Mouse (Mus musculus) stomach, embryonic 14.5 days (tissue): ENCODE measurements at regions not wholly inside any gene's neighbourhood (a gene's known extent, or its start where the extent isn't known, plus 50 kb on each side); places are given as distances from the start of the nearest gene placed in this dataset.

ENCODE experiments used
- ATAC-seq: fragments of 200-750 bp; cut with Nextera tagmentation; 2 replicates; pipeline ENCODE4 v1.8.0; 2017; ENCODE audit warnings: low read depth, moderate TSS enrichment; ENCODE audit not compliant: insufficient number of reproducible peaks, insufficient read depth, low FRiP score
- H3K27ac ChIP-seq: fragments of 300-500 bp; sonication (generic); 2 replicates; pipeline ENCODE4 v1.5.1; 2014; ENCODE audit warnings: mild to moderate bottlenecking, low read length, moderate library complexity, mixed read lengths
- H3K27me3 ChIP-seq: fragments of 300-500 bp; sonication (generic); 2 replicates; pipeline ENCODE4 v1.6.1; 2014; ENCODE audit warnings: low read length, control low read depth, mixed read lengths; ENCODE audit not compliant: control insufficient read depth, insufficient read depth
- H3K36me3 ChIP-seq: fragments of 300-500 bp; sonication (generic); 2 replicates; pipeline ENCODE4 v1.6.1; 2014; ENCODE audit warnings: mild to moderate bottlenecking, control low read depth, low read length, moderate library complexity, mixed read lengths; ENCODE audit not compliant: control insufficient read depth, insufficient read depth
- H3K4me1 ChIP-seq: fragments of 300-500 bp; sonication (generic); 2 replicates; pipeline ENCODE4 v1.6.1; 2014; ENCODE audit warnings: low read length, control low read depth, mixed read lengths; ENCODE audit not compliant: control insufficient read depth, insufficient read depth
- H3K4me2 ChIP-seq: fragments of 300-500 bp; sonication (generic); replicated peaks from 2 replicates; pipeline ENCODE4 v1.6.1; 2014; ENCODE audit warnings: low read depth, low read length, control low read depth
- H3K4me3 ChIP-seq: fragments of 300-500 bp; sonication (generic); 2 replicates; pipeline ENCODE4 v1.5.1; 2014; ENCODE audit warnings: low read depth, low read length, control low read depth
- H3K9ac ChIP-seq: fragments of 300-500 bp; sonication (generic); replicated peaks from 2 replicates; pipeline ENCODE4 v1.6.1; 2014; ENCODE audit warnings: low read depth, mild to moderate bottlenecking, control low read depth, low read length, moderate library complexity, mixed read lengths
- H3K9me3 ChIP-seq: fragments of 300-500 bp; sonication (generic); 2 replicates; pipeline ENCODE4 v1.6.1; 2016; ENCODE audit warnings: low read depth, low read length, control low read depth; ENCODE audit not compliant: control insufficient read depth
- WGBS: fragments of 180-500 bp; shearing (Covaris S2); extraction: QIAGEN DNeasy Blood & Tissue Kit; methylation state at CpG from one replicate; pipeline ENCODE4 v1.1.7; 2014; 5-methylcytosine and 5-hydroxymethylcytosine counted together

GRCm38 (mm10) chr11:89247991-89248390 is 54.1 kb downstream of the Nog start:
- Histone ChIP-seq H3K9ac (no peak overlapping the region), H3K27me3 (no peaks in the 10 kb centered on the region), H3K27ac (no peak overlapping the region), H3K4me3 (no peak overlapping the region), H3K9me3 (no peaks in the 10 kb centered on the region), H3K36me3 (no peaks in the 10 kb centered on the region), H3K4me2 (no peak overlapping the region), H3K4me1 (no peaks in the 10 kb centered on the region)
- WGBS = 97% methylated on average over 2 of the region's 2 CpGs
- no peak for ATAC-seq

GRCm38 (mm10) chr11:89243370-89243769 is 58.8 kb downstream of the Nog start:
- 24% methylated on average over 3 of the region's 3 CpGs for WGBS
- H3K9me3 ChIP-seq = no peaks in the 10 kb centered on the region
- H3K27ac ChIP-seq = no peak overlapping the region
- no peak overlapping the region for H3K4me2 ChIP-seq
- H3K4me1 ChIP-seq = no peaks in the 10 kb centered on the region
- H3K36me3 ChIP-seq = no peaks in the 10 kb centered on the region
- no peak overlapping the region for H3K4me3 ChIP-seq
- no peak for ATAC-seq
- H3K9ac ChIP-seq = no peak overlapping the region
- H3K27me3 ChIP-seq = no peaks in the 10 kb centered on the region

GRCm38 (mm10) chr11:89242130-89242529 is 60.0 kb downstream of the Nog start:
- no peaks in the 10 kb centered on the region for H3K9me3 ChIP-seq
- no peaks in the 10 kb centered on the region for H3K4me1 ChIP-seq
- H3K27me3 ChIP-seq = no peaks in the 10 kb centered on the region
- H3K36me3 ChIP-seq = no peaks in the 10 kb centered on the region
- WGBS = 78% methylated on average over 2 of the region's 2 CpGs
- H3K9ac ChIP-seq = no peak overlapping the region
- no peak for ATAC-seq
- no peak overlapping the region for H3K4me2 ChIP-seq
- no peak overlapping the region for H3K27ac ChIP-seq
- H3K4me3 ChIP-seq = no peak overlapping the region

GRCm38 (mm10) chr11:89239891-89240290 is 62.2 kb downstream of the Nog start:
- no peaks in the 10 kb centered on the region for H3K4me1 ChIP-seq
- H3K9ac ChIP-seq = no peak overlapping the region
- 30% methylated on average over 9 of the region's 9 CpGs for WGBS
- no peak overlapping the region for H3K27ac ChIP-seq
- H3K4me3 ChIP-seq = no peak overlapping the region
- no peaks in the 10 kb centered on the region for H3K36me3 ChIP-seq
- no peak for ATAC-seq
- H3K4me2 ChIP-seq = no peak overlapping the region
- no peaks in the 10 kb centered on the region for H3K27me3 ChIP-seq
- H3K9me3 ChIP-seq = no peaks in the 10 kb centered on the region

- ATAC-seq = no peak
- Histone ChIP-seq H3K27me3 (no peaks in the 10 kb centered on the region), H3K27ac (no peak overlapping the region), H3K4me1 (no peaks in the 10 kb centered on the region), H3K9ac (no peak overlapping the region), H3K4me2 (no peak overlapping the region), H3K36me3 (no peaks in the 10 kb centered on the region), H3K9me3 (no peaks in the 10 kb centered on the region), H3K4me3 (no peak overlapping the region)
- WGBS = 93% methylated on average over 3 of the region's 3 CpGs
Measured at GRCm38 (mm10) chr11:89236904-89237303, 65.2 kb downstream of the Nog start.

GRCm38 (mm10) chr11:89232884-89233480 is 69.2 kb downstream of the Nog start:
- H3K9ac ChIP-seq = no peak overlapping the region
- H3K4me1 ChIP-seq = no peaks in the 10 kb centered on the region
- no peak overlapping the region for H3K4me3 ChIP-seq
- 52% methylated on average over 9 of the region's 9 CpGs for WGBS
- H3K4me2 ChIP-seq = no peak overlapping the region
- H3K27me3 ChIP-seq = no peaks in the 10 kb centered on the region
- H3K9me3 ChIP-seq = no peaks in the 10 kb centered on the region
- H3K27ac ChIP-seq = no peak overlapping the region
- no peak for ATAC-seq
- no peaks in the 10 kb centered on the region for H3K36me3 ChIP-seq

- H3K4me1 ChIP-seq = no peaks in the 10 kb centered on the region
- H3K27ac ChIP-seq = no peak overlapping the region
- H3K4me3 ChIP-seq = no peak overlapping the region
- no peaks in the 10 kb centered on the region for H3K36me3 ChIP-seq
- ATAC-seq = peak; percentile 53; the same call in 1 of the 2 replicates
- no peaks in the 10 kb centered on the region for H3K9me3 ChIP-seq
- H3K4me2 ChIP-seq = no peak overlapping the region
- WGBS = 61% methylated on average over 5 of the region's 5 CpGs
- no peak overlapping the region for H3K9ac ChIP-seq
- no peaks in the 10 kb centered on the region for H3K27me3 ChIP-seq
Measured at GRCm38 (mm10) chr11:89229726-89230125, 72.4 kb downstream of the Nog start.

GRCm38 (mm10) chr11:89213204-89213603 is 88.9 kb downstream of the Nog start:
- WGBS = 87% methylated on average over 5 of the region's 5 CpGs

GRCm38 (mm10) chr11:89209531-89209950 is 92.6 kb downstream of the Nog start:
- no peak for ATAC-seq
- H3K4me3 ChIP-seq = no peak overlapping the region
- no peak overlapping the region for H3K27ac ChIP-seq
- H3K36me3 ChIP-seq = no peaks in the 10 kb centered on the region
- H3K9me3 ChIP-seq = no peaks in the 10 kb centered on the region
- H3K4me2 ChIP-seq = no peak overlapping the region; the same call in 1 of the 2 replicates
- H3K4me1 ChIP-seq = no peaks in the 10 kb centered on the region
- 41% methylated on average over 11 of the region's 11 CpGs for WGBS
- H3K27me3 ChIP-seq = no peaks in the 10 kb centered on the region
- H3K9ac ChIP-seq = no peak overlapping the region

More at GRCm38 (mm10) chr11:89213204-89213603, 88.9 kb downstream of the Nog start:
- Histone ChIP-seq H3K36me3 (no peaks in the 10 kb centered on the region), H3K4me3 (no peak overlapping the region), H3K27ac (no peak overlapping the region), H3K4me1 (no peaks in the 10 kb centered on the region), H3K27me3 (no peaks in the 10 kb centered on the region), H3K9ac (no peak overlapping the region), H3K9me3 (no peaks in the 10 kb centered on the region), H3K4me2 (no peak overlapping the region)
- ATAC-seq = no peak
